Mouse (Mus musculus) heart, adult 18-20 months (tissue): Measurements from ENCODE around the gene Gm20816. TPM values are rescaled to one million over a fixed set of nuclear protein-coding genes. Genes with fewer than 3 reads are reported as not detected.
"Not testable (repeated sequence)": the region's sequence is repeated elsewhere in the genome, so short reads cannot be mapped to it uniquely, and the experiment has no call there.

Experiments
- DNase-seq, 2 experiments: peaks; one replicate each; pipeline ENCODE4 v3.0.0; 2021 to 2022; ENCODE audit warnings: mixed read lengths in 1 of 2
- long read RNA-seq, 2 experiments: library from polyadenylated mRNA; stranded (forward); transcript quantifications; one replicate each; pipeline ENCODE4 v2.0.0; 2021
- total RNA-seq, 2 experiments: library from RNA; stranded (reverse); gene quantifications; 2 replicates each; pipeline ENCODE4 v1.2.3; 2021

Gm20816 gene
- total RNA-seq: not detected
- long read RNA-seq, experiment 1: 0 reads
- long read RNA-seq, experiment 2: 0 reads

DNA sequence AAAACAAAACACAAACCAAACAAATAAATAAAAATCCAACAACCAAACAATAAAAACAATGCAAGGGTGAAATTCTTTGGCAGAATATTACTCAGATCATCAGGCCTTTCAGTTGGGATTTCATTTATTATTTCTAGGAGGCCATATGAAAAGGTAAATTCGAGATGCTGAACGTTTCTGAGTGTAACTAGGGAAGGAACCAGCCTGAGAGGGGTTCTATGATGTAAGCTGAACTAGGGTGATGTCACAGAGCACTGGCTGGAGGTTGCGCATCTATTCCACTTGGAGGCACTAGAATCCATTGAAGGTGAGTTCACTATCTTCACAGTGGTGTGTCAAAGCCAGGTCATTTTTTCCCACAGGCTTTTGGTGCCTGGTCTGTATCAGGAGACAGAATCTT, at the start of gene Gm20816:
TSS of gene Gm20816 (plus strand) at position 301 of the 400 bp plus-strand sequence.
- not testable (repeated sequence) for DNase-seq

Other genes with a start within 250 kb of the Gm20816 start
- gene Gm20937, start 243.1 kb upstream of the Gm20816 start, total RNA-seq: not detected